Mouse (Mus musculus): ENCODE results near the gene Tnfaip1. TPM values are rescaled to one million over a fixed set of nuclear protein-coding genes. Genes with fewer than 3 reads are reported as not detected.

Gene Tnfaip1
- polyA plus RNA-seq, 1 experiment from 2014 or later = 100 TPM

GRCm38 (mm10) chr11:78524838-78525237, 11.3 kb downstream of the Tnfaip1 start:
- H3K9ac ChIP-seq (replicated peaks; ENCODE audit: low read length) = no peak overlapping the region
- H3K27me3 ChIP-seq (ENCODE audit: insufficient read depth, low read length) = no peaks in the 10 kb centered on the region
- H3K9me3 ChIP-seq (ENCODE audit: low read length) = no peaks in the 10 kb centered on the region
- 82% methylated on average over 2 of the region's 2 CpGs for WGBS
- H3K27ac ChIP-seq (ENCODE audit: low read length) = no peak overlapping the region
- H3K4me3 ChIP-seq (ENCODE audit: low read length) = no peak overlapping the region
- peaks cover 6% of the 10 kb centered on the region; the same call in 1 of the 2 replicates for H3K4me1 ChIP-seq (ENCODE audit: insufficient read depth, low read length)
- H3K4me2 ChIP-seq (replicated peaks; ENCODE audit: low read depth, low read length) = no peak overlapping the region
- H3K36me3 ChIP-seq (ENCODE audit: insufficient read depth, low read length) = peaks cover 87% of the 10 kb centered on the region
- no peak for ATAC-seq (ENCODE audit: low FRiP score, low TSS enrichment)

- Histone ChIP-seq H3K4me2 (replicated peaks; ENCODE audit: low read depth, low read length) (no peak overlapping the region), H3K36me3 (ENCODE audit: insufficient read depth, low read length) (peaks cover 93% of the 10 kb centered on the region), H3K9ac (replicated peaks; ENCODE audit: low read length) (no peak overlapping the region), H3K4me1 (ENCODE audit: insufficient read depth, low read length) (no peaks in the 10 kb centered on the region), H3K27ac (ENCODE audit: low read length) (no peak overlapping the region), H3K4me3 (ENCODE audit: low read length) (no peak overlapping the region), H3K27me3 (ENCODE audit: insufficient read depth, low read length) (no peaks in the 10 kb centered on the region), H3K9me3 (ENCODE audit: low read length) (no peaks in the 10 kb centered on the region)
- WGBS = 85% methylated on average over 9 of the region's 9 CpGs
- no peak for ATAC-seq (ENCODE audit: low FRiP score, low TSS enrichment)
Observed at GRCm38 (mm10) chr11:78523241-78523955, 12.7 kb downstream of the Tnfaip1 start.

GRCm38 (mm10) chr11:78522481-78522997, 13.6 kb downstream of the Tnfaip1 start:
- Histone ChIP-seq H3K4me1 (ENCODE audit: insufficient read depth, low read length) (no peaks in the 10 kb centered on the region), H3K9me3 (ENCODE audit: low read length) (no peaks in the 10 kb centered on the region), H3K4me3 (ENCODE audit: low read length) (no peak overlapping the region), H3K4me2 (replicated peaks; ENCODE audit: low read depth, low read length) (no peak overlapping the region), H3K36me3 (ENCODE audit: insufficient read depth, low read length) (peaks cover 93% of the 10 kb centered on the region), H3K27ac (ENCODE audit: low read length) (no peak overlapping the region), H3K27me3 (ENCODE audit: insufficient read depth, low read length) (no peaks in the 10 kb centered on the region), H3K9ac (replicated peaks; ENCODE audit: low read length) (no peak overlapping the region)
- no peak for ATAC-seq (ENCODE audit: low FRiP score, low TSS enrichment)
- 90% methylated on average over 1 of the region's 1 CpGs for whole genome bisulfite sequencing

GRCm38 (mm10) chr11:78521880-78522279, 14.3 kb downstream of the Tnfaip1 start:
- Histone ChIP-seq H3K9ac (replicated peaks; ENCODE audit: low read length) (no peak overlapping the region), H3K36me3 (ENCODE audit: insufficient read depth, low read length) (peaks cover 89% of the 10 kb centered on the region), H3K9me3 (ENCODE audit: low read length) (no peaks in the 10 kb centered on the region), H3K4me2 (replicated peaks; ENCODE audit: low read depth, low read length) (no peak overlapping the region), H3K4me1 (ENCODE audit: insufficient read depth, low read length) (no peaks in the 10 kb centered on the region), H3K4me3 (ENCODE audit: low read length) (no peak overlapping the region), H3K27ac (ENCODE audit: low read length) (no peak overlapping the region), H3K27me3 (ENCODE audit: insufficient read depth, low read length) (no peaks in the 10 kb centered on the region)
- 80% methylated on average over 3 of the region's 3 CpGs for WGBS
- no peak for ATAC-seq (ENCODE audit: low FRiP score, low TSS enrichment)

GRCm38 (mm10) chr11:78518931-78519330, 17.2 kb downstream of the Tnfaip1 start:
- 91% methylated on average over 10 of the region's 10 CpGs for WGBS
- no peak overlapping the region for H3K27ac ChIP-seq (ENCODE audit: low read length)
- H3K9me3 ChIP-seq (ENCODE audit: low read length) = no peaks in the 10 kb centered on the region
- no peaks in the 10 kb centered on the region for H3K27me3 ChIP-seq (ENCODE audit: insufficient read depth, low read length)
- H3K4me2 ChIP-seq (replicated peaks; ENCODE audit: low read depth, low read length) = no peak overlapping the region
- no peaks in the 10 kb centered on the region for H3K4me1 ChIP-seq (ENCODE audit: insufficient read depth, low read length)
- peaks cover 87% of the 10 kb centered on the region for H3K36me3 ChIP-seq (ENCODE audit: insufficient read depth, low read length)
- no peak overlapping the region for H3K4me3 ChIP-seq (ENCODE audit: low read length)
- ATAC-seq (ENCODE audit: low FRiP score, low TSS enrichment) = no peak
- no peak overlapping the region for H3K9ac ChIP-seq (replicated peaks; ENCODE audit: low read length)

GRCm38 (mm10) chr11:78515549-78516325, 20.4 kb downstream of the Tnfaip1 start:
- no peaks in the 10 kb centered on the region for H3K9me3 ChIP-seq (ENCODE audit: low read length)
- ATAC-seq (ENCODE audit: low FRiP score, low TSS enrichment) = no peak
- WGBS = 75% methylated on average over 2 of the region's 2 CpGs
- no peak overlapping the region for H3K9ac ChIP-seq (replicated peaks; ENCODE audit: low read length)
- no peaks in the 10 kb centered on the region for H3K27me3 ChIP-seq (ENCODE audit: insufficient read depth, low read length)
- no peak overlapping the region for H3K27ac ChIP-seq (ENCODE audit: low read length)
- peaks cover 18% of the 10 kb centered on the region for H3K4me1 ChIP-seq (ENCODE audit: insufficient read depth, low read length)
- H3K4me3 ChIP-seq (ENCODE audit: low read length) = no peak overlapping the region
- H3K4me2 ChIP-seq (replicated peaks; ENCODE audit: low read depth, low read length) = no peak overlapping the region
- H3K36me3 ChIP-seq (ENCODE audit: insufficient read depth, low read length) = peaks cover 58% of the 10 kb centered on the region

- 69% methylated on average over 3 of the region's 3 CpGs for WGBS
- ATAC-seq (ENCODE audit: low FRiP score, low TSS enrichment) = no peak
Observed at GRCm38 (mm10) chr11:78513106-78513790, 22.9 kb downstream of the Tnfaip1 start.

GRCm38 (mm10) chr11:78512025-78512957, 23.8 kb downstream of the Tnfaip1 start, which contains the start of the genes Tmem199 and Poldip2:
TSS of gene Tmem199 (minus strand) at chr11:78512172.
TSS of gene Poldip2 (plus strand) at chr11:78512193.
- peaks cover 47% of the 10 kb centered on the region for H3K36me3 ChIP-seq (ENCODE audit: insufficient read depth, low read length)
- under 1% methylated on average over 66 of the region's 67 CpGs for WGBS
- peaks cover 18% of the 10 kb centered on the region for H3K4me1 ChIP-seq (ENCODE audit: insufficient read depth, low read length)
- peak within 1 kb of the TSS; percentile 95 for H3K9ac ChIP-seq (replicated peaks; ENCODE audit: low read length)
- peak within 1 kb of the TSS; percentile 81 for H3K4me3 ChIP-seq (ENCODE audit: low read length)
- H3K9me3 ChIP-seq (ENCODE audit: low read length) = no peaks in the 10 kb centered on the region
- H3K4me2 ChIP-seq (replicated peaks; ENCODE audit: low read depth, low read length) = peak within 1 kb of the TSS; percentile 58
- peak; percentile 97 for ATAC-seq (ENCODE audit: low FRiP score, low TSS enrichment)
- H3K27me3 ChIP-seq (ENCODE audit: insufficient read depth, low read length) = no peaks in the 10 kb centered on the region
- peak within 1 kb of the TSS; percentile 85 for H3K27ac ChIP-seq (ENCODE audit: low read length)

More at GRCm38 (mm10) chr11:78513106-78513790, 22.9 kb downstream of the Tnfaip1 start:
- Histone ChIP-seq H3K9ac (replicated peaks; ENCODE audit: low read length) (peak overlapping the region; percentile 95), H3K9me3 (ENCODE audit: low read length) (no peaks in the 10 kb centered on the region), H3K4me1 (ENCODE audit: insufficient read depth, low read length) (peaks cover 18% of the 10 kb centered on the region), H3K4me3 (ENCODE audit: low read length) (peak overlapping the region; percentile 81), H3K27me3 (ENCODE audit: insufficient read depth, low read length) (no peaks in the 10 kb centered on the region), H3K27ac (ENCODE audit: low read length) (no peak overlapping the region), H3K4me2 (replicated peaks; ENCODE audit: low read depth, low read length) (peak overlapping the region; percentile 58), H3K36me3 (ENCODE audit: insufficient read depth, low read length) (peaks cover 47% of the 10 kb centered on the region)

- Histone ChIP-seq H3K4me1 (ENCODE audit: insufficient read depth, low read length) (peaks cover 18% of the 10 kb centered on the region), H3K4me3 (ENCODE audit: low read length) (no peak overlapping the region), H3K36me3 (ENCODE audit: insufficient read depth, low read length) (peaks cover 32% of the 10 kb centered on the region), H3K9ac (replicated peaks; ENCODE audit: low read length) (no peak overlapping the region), H3K9me3 (ENCODE audit: low read length) (no peaks in the 10 kb centered on the region), H3K4me2 (replicated peaks; ENCODE audit: low read depth, low read length) (no peak overlapping the region), H3K27ac (ENCODE audit: low read length) (no peak overlapping the region), H3K27me3 (ENCODE audit: insufficient read depth, low read length) (no peaks in the 10 kb centered on the region)
- WGBS = 79% methylated on average over 5 of the region's 5 CpGs
- ATAC-seq (ENCODE audit: low FRiP score, low TSS enrichment) = no peak
Observed at GRCm38 (mm10) chr11:78509148-78509547, 27.0 kb downstream of the Tnfaip1 start.
